Mouse (Mus musculus): Measurements from ENCODE around the gene Vps37c. TPM values are rescaled to one million over a fixed set of nuclear protein-coding genes. Genes with fewer than 3 reads are reported as not detected.

Gene Vps37c
- polyA plus RNA-seq, 1 experiment, result 14.8 TPM

GRCm38 (mm10) chr19:10698131-10698991 is 9.8 kb downstream of the Vps37c start:
- Histone ChIP-seq H3K4me3 (ENCODE audit: insufficient read depth, low read length) (no peak overlapping the region), H3K27ac (ENCODE audit: insufficient read depth, low read length) (peak overlapping the region; percentile 66), H3K4me1 (ENCODE audit: control insufficient read depth, insufficient read depth, low read length) (peaks cover 23% of the 10 kb centered on the region)
- TF ChIP-seq CTCF (IDR thresholded peaks at IDR 0.05; ENCODE audit: borderline replicate concordance, insufficient read depth, low read length) (no peak), POLR2A (IDR thresholded peaks at IDR 0.05; ENCODE audit: low read depth, low read length) (no peak)

GRCm38 (mm10) chr19:10699851-10700250 is 11.3 kb downstream of the Vps37c start:
- peaks cover 20% of the 10 kb centered on the region for H3K4me1 ChIP-seq (ENCODE audit: control insufficient read depth, insufficient read depth, low read length)
- no peak overlapping the region for H3K27ac ChIP-seq (ENCODE audit: insufficient read depth, low read length)
- no peak overlapping the region for H3K4me3 ChIP-seq (ENCODE audit: insufficient read depth, low read length)
- TF ChIP-seq POLR2A (IDR thresholded peaks at IDR 0.05; ENCODE audit: low read depth, low read length) (no peak), CTCF (IDR thresholded peaks at IDR 0.05; ENCODE audit: borderline replicate concordance, insufficient read depth, low read length) (no peak)

- H3K4me1 ChIP-seq (ENCODE audit: control insufficient read depth, insufficient read depth, low read length), result peaks cover 18% of the 10 kb centered on the region
- no peak overlapping the region for H3K27ac ChIP-seq (ENCODE audit: insufficient read depth, low read length)
- H3K4me3 ChIP-seq (ENCODE audit: insufficient read depth, low read length), result no peak overlapping the region
- TF ChIP-seq CTCF (IDR thresholded peaks at IDR 0.05; ENCODE audit: borderline replicate concordance, insufficient read depth, low read length) (no peak), POLR2A (IDR thresholded peaks at IDR 0.05; ENCODE audit: low read depth, low read length) (no peak)
Measured at GRCm38 (mm10) chr19:10701013-10701726, 12.6 kb downstream of the Vps37c start.

- peaks cover 15% of the 10 kb centered on the region for H3K4me1 ChIP-seq (ENCODE audit: control insufficient read depth, insufficient read depth, low read length)
- no peak overlapping the region for H3K27ac ChIP-seq (ENCODE audit: insufficient read depth, low read length)
- no peak for TF ChIP-seq POLR2A (IDR thresholded peaks at IDR 0.05; ENCODE audit: low read depth, low read length)
- no peak for TF ChIP-seq CTCF (IDR thresholded peaks at IDR 0.05; ENCODE audit: borderline replicate concordance, insufficient read depth, low read length)
- H3K4me3 ChIP-seq (ENCODE audit: insufficient read depth, low read length), result no peak overlapping the region
Measured at GRCm38 (mm10) chr19:10702125-10702524, 13.6 kb downstream of the Vps37c start.

- no peak for TF ChIP-seq CTCF (IDR thresholded peaks at IDR 0.05; ENCODE audit: borderline replicate concordance, insufficient read depth, low read length)
- TF ChIP-seq POLR2A (IDR thresholded peaks at IDR 0.05; ENCODE audit: low read depth, low read length), result no peak
- H3K4me1 ChIP-seq (ENCODE audit: control insufficient read depth, insufficient read depth, low read length), result peaks cover 8% of the 10 kb centered on the region
- no peak overlapping the region for H3K4me3 ChIP-seq (ENCODE audit: insufficient read depth, low read length)
- H3K27ac ChIP-seq (ENCODE audit: insufficient read depth, low read length), result no peak overlapping the region
Measured at GRCm38 (mm10) chr19:10703470-10703869, 14.9 kb downstream of the Vps37c start.

- Histone ChIP-seq H3K27ac (ENCODE audit: insufficient read depth, low read length) (no peak overlapping the region), H3K4me3 (ENCODE audit: insufficient read depth, low read length) (no peak overlapping the region), H3K4me1 (ENCODE audit: control insufficient read depth, insufficient read depth, low read length) (no peaks in the 10 kb centered on the region)
- no peak for TF ChIP-seq POLR2A (IDR thresholded peaks at IDR 0.05; ENCODE audit: low read depth, low read length)
- TF ChIP-seq CTCF (IDR thresholded peaks at IDR 0.05; ENCODE audit: borderline replicate concordance, insufficient read depth, low read length), result no peak
Measured at GRCm38 (mm10) chr19:10707087-10707875, 18.7 kb downstream of the Vps37c start.

- no peak for TF ChIP-seq POLR2A (IDR thresholded peaks at IDR 0.05; ENCODE audit: low read depth, low read length)
- no peak for TF ChIP-seq CTCF (IDR thresholded peaks at IDR 0.05; ENCODE audit: borderline replicate concordance, insufficient read depth, low read length)
- Histone ChIP-seq H3K4me1 (ENCODE audit: control insufficient read depth, insufficient read depth, low read length) (no peaks in the 10 kb centered on the region), H3K27ac (ENCODE audit: insufficient read depth, low read length) (no peak overlapping the region), H3K4me3 (ENCODE audit: insufficient read depth, low read length) (no peak overlapping the region)
Measured at GRCm38 (mm10) chr19:10707881-10708280, 19.3 kb downstream of the Vps37c start.

DNA sequence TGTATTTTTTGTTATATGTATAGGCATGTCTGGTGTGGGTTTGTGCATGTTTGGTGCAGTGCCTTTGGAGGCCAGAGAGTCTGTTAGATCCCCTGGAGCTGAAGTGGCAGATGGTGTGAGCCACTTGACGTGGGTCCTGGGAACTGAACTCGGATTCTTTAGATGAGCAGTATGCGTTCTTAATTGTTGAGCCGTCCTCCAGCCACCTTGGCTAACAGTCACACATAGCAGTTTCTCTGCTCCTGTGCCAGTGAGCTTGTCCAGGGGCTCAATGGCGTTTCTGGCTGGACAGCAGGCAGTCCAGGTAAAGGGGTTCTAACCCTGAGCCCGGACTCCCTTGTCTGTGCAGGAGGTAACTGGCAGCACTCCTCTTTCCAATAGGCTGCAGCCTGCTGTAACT is 20.4 kb downstream of the Vps37c start:
- H3K27ac ChIP-seq (ENCODE audit: insufficient read depth, low read length), result peak overlapping the region; percentile 13; the same call in 1 of the 2 replicates
- no peaks in the 10 kb centered on the region for H3K4me1 ChIP-seq (ENCODE audit: control insufficient read depth, insufficient read depth, low read length)
- no peak overlapping the region for H3K4me3 ChIP-seq (ENCODE audit: insufficient read depth, low read length)
- TF ChIP-seq CTCF (IDR thresholded peaks at IDR 0.05; ENCODE audit: borderline replicate concordance, insufficient read depth, low read length), result no peak
- TF ChIP-seq POLR2A (IDR thresholded peaks at IDR 0.05; ENCODE audit: low read depth, low read length), result no peak

DNA sequence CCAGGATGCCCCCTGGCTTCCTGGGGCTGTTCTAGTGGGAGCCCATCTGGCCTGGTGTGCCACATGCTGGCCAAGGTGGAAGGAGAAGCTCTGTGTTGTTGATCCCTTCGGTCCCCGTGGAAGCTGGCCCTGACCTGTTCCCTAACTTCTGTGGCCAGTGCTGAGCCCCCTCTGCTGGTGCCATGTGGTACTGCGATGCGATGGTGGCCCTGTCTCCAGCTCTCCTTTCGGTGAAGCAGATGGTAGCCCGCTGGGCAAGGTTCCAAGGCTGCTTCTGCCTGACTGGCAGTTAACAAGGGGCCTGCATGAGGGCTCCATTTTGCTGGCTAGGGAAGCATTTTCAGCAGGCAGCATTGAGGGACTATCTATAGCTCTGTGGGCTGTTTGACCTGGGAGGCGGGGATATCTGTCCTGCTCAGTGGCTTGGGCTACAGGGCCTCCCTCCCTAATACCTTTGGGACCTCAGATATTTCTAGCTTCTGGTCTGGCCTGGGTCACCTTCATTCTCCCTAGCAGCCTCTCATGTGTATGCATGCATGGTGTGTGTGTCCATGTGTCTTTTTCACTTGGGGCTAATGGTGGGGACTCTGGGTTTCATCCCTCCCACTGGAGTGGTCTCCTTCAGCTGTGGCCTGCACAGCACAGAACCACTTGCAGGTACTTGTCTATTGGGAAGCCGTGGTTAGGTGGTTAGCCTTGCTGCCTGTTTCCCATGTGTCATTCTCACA is 21.0 kb downstream of the Vps37c start:
- Histone ChIP-seq H3K27ac (ENCODE audit: insufficient read depth, low read length) (peak overlapping the region; percentile 13; the same call in 1 of the 2 replicates), H3K4me3 (ENCODE audit: insufficient read depth, low read length) (no peak overlapping the region), H3K4me1 (ENCODE audit: control insufficient read depth, insufficient read depth, low read length) (no peaks in the 10 kb centered on the region)
- peak; percentile 99 for TF ChIP-seq CTCF (IDR thresholded peaks at IDR 0.05; ENCODE audit: borderline replicate concordance, insufficient read depth, low read length)
- TF ChIP-seq POLR2A (IDR thresholded peaks at IDR 0.05; ENCODE audit: low read depth, low read length), result no peak

Data from embryonic fibroblast, embryonic 13.5 days (primary cell).